Mouse (Mus musculus) forebrain, embryonic 10.5 days (tissue): ENCODE measurements around the gene Nop9. TPM values are rescaled to one million over a fixed set of nuclear protein-coding genes. Genes with fewer than 3 reads are reported as not detected.

Experiments used
- DNase-seq: peaks from one replicate; pipeline ENCODE4 v3.0.0-alpha.2; 2017; ENCODE audit warnings: low spot score; ENCODE audit errors: extremely low spot score
- H3K27ac ChIP-seq: fragments of 300-500 bp; sonication (generic); 2 replicates; pipeline ENCODE4 v1.5.1; 2016; ENCODE audit warnings: mild to moderate bottlenecking
- H3K27me3 ChIP-seq: fragments of 300-500 bp; sonication (generic); 2 replicates; pipeline ENCODE4 v1.6.1; 2016; ENCODE audit warnings: mild to moderate bottlenecking; ENCODE audit not compliant: poor library complexity, severe bottlenecking
- H3K36me3 ChIP-seq: fragments of 300-500 bp; sonication (generic); replicated peaks from 2 replicates; pipeline ENCODE4 v1.6.1; 2016; ENCODE audit warnings: mild to moderate bottlenecking, moderate library complexity
- H3K4me1 ChIP-seq: fragments of 300-500 bp; sonication (generic); 2 replicates; pipeline ENCODE4 v1.6.1; 2016
- H3K4me3 ChIP-seq: fragments of 300-500 bp; sonication (generic); 2 replicates; pipeline ENCODE4 v1.5.1; 2016; ENCODE audit warnings: mild to moderate bottlenecking, moderate library complexity
- H3K9me3 ChIP-seq: fragments of 300-500 bp; sonication (generic); 2 replicates; pipeline ENCODE4 v1.6.1; 2016; ENCODE audit warnings: mild to moderate bottlenecking, moderate library complexity
- WGBS: fragments of 180-500 bp; shearing (Covaris S2); methylation state at CpG from one replicate; pipeline ENCODE4 v1.1.7; 2016; 5-methylcytosine and 5-hydroxymethylcytosine counted together
- polyA plus RNA-seq: library from polyadenylated mRNA; unstranded; fragments of >200 nt; fragmentation: Nextera tagmentation; extraction: Ambion mirVana; gene quantifications from 2 replicates; pipeline ENCODE4 v1.2.1, GENCODE M21; 2016

The Nop9 gene
- polyA plus RNA-seq: 63.0 and 68.4 TPM in 2 replicates

DNA sequence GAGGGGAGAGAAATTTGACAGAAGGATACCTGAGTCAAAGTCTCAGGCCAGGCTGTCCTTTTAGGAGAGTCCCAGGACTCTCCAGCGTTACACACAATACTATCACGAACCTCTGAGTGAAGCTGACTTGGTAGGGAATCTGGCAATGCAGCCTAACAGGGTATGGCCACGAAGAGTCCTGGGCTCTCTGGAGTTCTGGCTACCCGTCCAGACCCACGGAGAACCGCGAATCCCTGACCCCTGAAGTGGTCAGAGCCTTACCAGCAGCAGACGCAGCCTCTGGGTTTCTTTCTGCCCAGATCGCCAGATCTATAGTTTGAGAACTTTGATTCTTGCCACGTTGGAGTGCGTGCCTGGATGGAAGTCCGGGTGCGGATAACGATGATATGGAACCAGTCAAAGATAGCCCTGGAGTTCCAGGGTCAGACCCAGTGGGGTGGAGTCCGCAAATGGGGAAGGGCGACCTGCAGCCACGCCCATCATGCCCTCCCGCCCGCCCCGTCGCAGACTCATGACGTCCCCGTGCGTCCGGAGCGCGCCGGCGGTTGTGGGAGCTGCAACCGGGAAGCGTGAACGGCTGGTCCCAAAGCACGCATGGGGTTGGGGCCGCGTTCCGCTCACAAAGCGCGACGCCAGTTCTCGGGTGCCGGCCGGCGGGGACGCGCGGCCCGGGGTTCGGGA, at the start of gene Nop9, which contains the start of gene Dhrs1:
Gene Nop9, plus strand, starts transcription at position 514 of the 681 bp plus-strand sequence.
Gene Dhrs1, minus strand, starts transcription at position 511 of the 681 bp plus-strand sequence.
- peaks cover 53% of the 10 kb centered on the region for H3K36me3 ChIP-seq
- H3K27me3 ChIP-seq: no peaks in the 10 kb centered on the region
- 2% methylated on average over 48 of the region's 48 CpGs for WGBS
- DNase-seq: peak; percentile 91
- H3K9me3 ChIP-seq: no peaks in the 10 kb centered on the region
- H3K27ac ChIP-seq: peak within 1 kb of the TSS; percentile 86
- H3K4me3 ChIP-seq: peak within 1 kb of the TSS; percentile 84
- H3K4me1 ChIP-seq: peaks cover 41% of the 10 kb centered on the region

DNA sequence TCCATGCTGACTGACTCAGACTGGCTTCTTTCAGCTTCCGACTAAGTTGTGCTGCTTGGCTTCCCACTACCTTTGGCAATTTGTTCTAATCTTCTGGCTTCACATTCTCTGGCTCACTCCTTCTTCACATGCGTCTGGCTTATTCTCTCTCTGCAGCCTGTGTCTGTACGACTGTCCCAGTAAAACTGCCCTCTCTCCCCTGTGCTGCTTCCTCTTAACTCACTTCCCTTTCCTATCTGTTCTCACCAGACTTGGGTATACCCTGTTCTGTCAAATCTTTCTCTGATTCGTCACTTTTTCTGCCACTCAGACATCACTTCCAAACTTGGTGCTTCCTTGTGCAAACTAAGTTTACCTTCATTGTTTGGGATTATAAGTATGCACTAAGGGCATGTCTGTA, 48.3 kb upstream of the Nop9 start:
- 80% methylated on average over 4 of the region's 4 CpGs for WGBS

DNA sequence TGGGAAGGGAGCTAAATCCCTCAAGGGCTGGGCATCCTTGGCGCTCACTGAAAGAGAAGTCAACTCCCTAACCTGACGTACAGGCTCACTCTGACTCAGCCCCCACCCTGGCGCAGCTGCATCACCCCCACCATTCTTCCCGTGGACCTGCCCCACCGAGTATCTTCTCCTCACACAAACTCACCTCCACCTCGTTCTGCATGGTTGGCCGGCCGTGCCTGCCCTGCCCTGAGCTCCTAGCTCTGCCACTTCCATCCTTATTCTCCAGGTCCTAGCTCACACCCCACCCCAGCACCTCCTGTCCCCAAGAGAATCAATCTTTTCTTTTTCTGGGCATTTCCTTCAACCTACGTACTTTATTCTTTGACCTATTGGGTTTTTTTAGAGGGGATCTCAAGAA, 44.4 kb upstream of the Nop9 start:
- no peaks in the 10 kb centered on the region for H3K4me1 ChIP-seq
- H3K4me3 ChIP-seq: no peak overlapping the region
- no peak for DNase-seq
- WGBS: 68% methylated on average over 9 of the region's 9 CpGs
- no peak overlapping the region for H3K27ac ChIP-seq
- no peaks in the 10 kb centered on the region for H3K9me3 ChIP-seq
- no peaks in the 10 kb centered on the region for H3K27me3 ChIP-seq
- no peaks in the 10 kb centered on the region for H3K36me3 ChIP-seq

More for the DNA sequence above, 48.3 kb upstream of the Nop9 start:
- Histone ChIP-seq H3K9me3 (0 out of 2 replicates have a peak, but pooled peaks cover 8% of the 10 kb centered on the region), H3K4me1 (no peaks in the 10 kb centered on the region), H3K27ac (no peak overlapping the region), H3K36me3 (no peaks in the 10 kb centered on the region), H3K27me3 (no peaks in the 10 kb centered on the region), H3K4me3 (no peak overlapping the region)
- no peak for DNase-seq

DNA sequence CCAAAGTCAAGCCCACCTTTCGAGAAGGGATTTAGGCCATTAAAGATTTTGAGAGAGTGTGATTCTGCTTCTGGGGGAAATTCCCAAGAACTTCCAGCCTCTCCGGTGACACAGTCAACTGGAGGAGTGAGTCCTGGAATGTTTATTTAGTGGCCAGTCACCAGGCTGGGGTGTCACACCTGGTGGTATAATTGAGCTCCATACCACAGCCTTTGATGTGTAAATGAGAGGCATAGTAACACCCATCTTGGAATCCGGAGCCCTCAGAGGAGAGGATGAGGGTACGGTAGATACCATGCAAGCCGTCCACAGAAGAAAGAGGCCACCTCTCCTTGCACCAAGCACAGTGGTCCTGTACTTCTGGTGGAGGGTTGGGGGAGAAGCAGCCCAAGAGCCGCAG, 42.7 kb upstream of the Nop9 start:
- Histone ChIP-seq H3K36me3 (no peaks in the 10 kb centered on the region), H3K4me1 (no peaks in the 10 kb centered on the region), H3K9me3 (no peaks in the 10 kb centered on the region), H3K4me3 (no peak overlapping the region), H3K27ac (no peak overlapping the region), H3K27me3 (no peaks in the 10 kb centered on the region)
- DNase-seq: no peak
- 71% methylated on average over 6 of the region's 6 CpGs for WGBS

DNA sequence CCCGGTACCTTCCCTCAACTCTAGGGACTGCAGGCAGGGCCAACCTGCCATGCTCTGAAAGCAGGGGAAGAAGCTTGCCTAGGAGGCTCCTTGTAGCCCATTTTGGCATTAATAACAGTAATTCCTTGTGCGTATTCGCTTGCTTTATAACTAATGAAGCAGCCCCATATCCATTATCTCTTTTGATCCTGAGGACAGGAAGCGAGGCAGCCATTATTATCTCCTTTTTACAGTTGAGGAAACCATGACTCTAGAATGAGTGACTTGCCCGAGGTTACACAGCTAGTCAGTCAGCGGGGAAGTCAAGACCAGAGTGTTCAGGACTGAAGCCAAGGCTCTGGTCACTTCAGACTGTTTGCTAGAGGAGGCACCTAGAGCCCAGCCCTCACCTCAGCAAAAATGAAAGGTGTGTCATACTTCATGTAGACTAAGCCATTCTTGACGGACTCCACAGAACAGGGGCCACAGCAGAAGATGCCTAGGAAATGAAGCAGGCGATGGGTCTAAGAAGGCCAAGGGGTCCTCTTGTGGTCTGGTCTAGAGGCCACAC, 39.4 kb upstream of the Nop9 start:
- Histone ChIP-seq H3K36me3 (no peaks in the 10 kb centered on the region), H3K4me1 (no peaks in the 10 kb centered on the region), H3K9me3 (no peaks in the 10 kb centered on the region), H3K4me3 (no peak overlapping the region), H3K27me3 (peaks cover 4% of the 10 kb centered on the region; the same call in 1 of the 2 replicates), H3K27ac (no peak overlapping the region)
- DNase-seq: no peak
- 92% methylated on average over 8 of the region's 8 CpGs for WGBS

DNA sequence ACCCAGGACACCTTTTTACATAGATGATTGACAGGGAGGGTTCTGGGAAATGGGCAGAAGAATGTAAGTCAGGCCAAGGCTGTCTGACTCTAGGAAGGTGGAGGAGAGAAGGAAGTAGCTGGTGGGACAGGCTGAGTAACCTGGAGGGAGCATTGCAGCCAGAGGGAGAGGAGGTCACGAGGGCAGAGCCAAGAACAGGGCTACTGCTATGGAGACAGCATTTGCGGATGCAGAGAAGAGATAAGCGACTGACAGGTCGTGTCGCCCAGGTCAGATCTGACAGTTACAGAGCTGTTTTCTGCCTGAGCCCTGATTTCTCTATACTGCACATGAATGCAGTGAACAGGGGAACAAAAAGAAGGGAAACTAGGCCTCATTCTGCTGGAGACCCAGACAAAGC, 38.1 kb upstream of the Nop9 start:
- Histone ChIP-seq H3K4me1 (no peaks in the 10 kb centered on the region), H3K27ac (no peak overlapping the region), H3K9me3 (no peaks in the 10 kb centered on the region), H3K4me3 (no peak overlapping the region), H3K36me3 (no peaks in the 10 kb centered on the region), H3K27me3 (peaks cover 17% of the 10 kb centered on the region)
- WGBS: 81% methylated on average over 5 of the region's 5 CpGs
- no peak for DNase-seq

DNA sequence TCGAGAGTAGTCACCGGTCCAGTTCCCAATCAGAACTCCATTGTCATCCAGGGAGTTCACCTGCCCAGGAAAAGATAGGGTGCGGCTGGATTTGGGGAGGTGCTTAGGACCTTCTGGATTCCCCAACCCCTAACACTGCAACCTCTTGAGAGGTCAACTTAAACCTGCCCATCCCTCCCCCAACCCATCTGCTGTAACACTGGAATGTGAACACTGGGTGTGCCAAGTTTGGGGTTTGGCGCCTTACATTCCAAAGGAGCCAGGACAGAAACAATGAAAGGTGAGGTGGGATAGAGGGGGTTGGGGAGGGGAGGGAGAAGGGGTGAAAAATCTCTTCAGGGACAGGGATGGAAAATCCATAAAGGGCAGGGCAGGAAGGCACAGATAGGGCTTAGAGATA, 36.0 kb upstream of the Nop9 start:
- Histone ChIP-seq H3K9me3 (no peaks in the 10 kb centered on the region), H3K4me1 (peaks cover 11% of the 10 kb centered on the region), H3K27me3 (peaks cover 35% of the 10 kb centered on the region), H3K4me3 (no peak overlapping the region), H3K36me3 (no peaks in the 10 kb centered on the region), H3K27ac (no peak overlapping the region)
- no peak for DNase-seq
- WGBS: 87% methylated on average over 4 of the region's 4 CpGs

DNA sequence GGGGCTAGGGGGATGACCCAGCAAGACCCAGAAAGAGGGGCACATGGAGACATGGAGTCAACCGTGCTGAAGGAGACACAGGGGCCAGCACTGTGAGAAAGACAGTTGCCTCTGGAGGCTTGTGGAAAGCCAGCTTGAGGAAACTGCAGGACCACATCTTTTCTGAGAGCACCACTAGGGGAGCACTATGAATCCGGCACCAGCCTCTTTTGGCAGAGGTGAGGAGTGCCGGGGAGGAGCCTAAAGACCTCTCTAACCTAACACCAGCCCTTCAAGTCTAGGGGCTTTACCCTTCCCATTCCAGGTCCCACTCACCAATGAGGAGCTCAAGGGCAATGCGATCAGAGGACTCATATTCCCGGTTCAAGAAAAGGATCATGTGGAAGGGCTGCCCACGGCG, 33.7 kb upstream of the Nop9 start:
- no peak overlapping the region for H3K27ac ChIP-seq
- peaks cover 12% of the 10 kb centered on the region for H3K4me1 ChIP-seq
- 88% methylated on average over 7 of the region's 7 CpGs for WGBS
- no peaks in the 10 kb centered on the region for H3K9me3 ChIP-seq
- H3K27me3 ChIP-seq: peaks cover 35% of the 10 kb centered on the region
- H3K4me3 ChIP-seq: no peak overlapping the region
- no peak for DNase-seq
- peaks cover 9% of the 10 kb centered on the region for H3K36me3 ChIP-seq

DNA sequence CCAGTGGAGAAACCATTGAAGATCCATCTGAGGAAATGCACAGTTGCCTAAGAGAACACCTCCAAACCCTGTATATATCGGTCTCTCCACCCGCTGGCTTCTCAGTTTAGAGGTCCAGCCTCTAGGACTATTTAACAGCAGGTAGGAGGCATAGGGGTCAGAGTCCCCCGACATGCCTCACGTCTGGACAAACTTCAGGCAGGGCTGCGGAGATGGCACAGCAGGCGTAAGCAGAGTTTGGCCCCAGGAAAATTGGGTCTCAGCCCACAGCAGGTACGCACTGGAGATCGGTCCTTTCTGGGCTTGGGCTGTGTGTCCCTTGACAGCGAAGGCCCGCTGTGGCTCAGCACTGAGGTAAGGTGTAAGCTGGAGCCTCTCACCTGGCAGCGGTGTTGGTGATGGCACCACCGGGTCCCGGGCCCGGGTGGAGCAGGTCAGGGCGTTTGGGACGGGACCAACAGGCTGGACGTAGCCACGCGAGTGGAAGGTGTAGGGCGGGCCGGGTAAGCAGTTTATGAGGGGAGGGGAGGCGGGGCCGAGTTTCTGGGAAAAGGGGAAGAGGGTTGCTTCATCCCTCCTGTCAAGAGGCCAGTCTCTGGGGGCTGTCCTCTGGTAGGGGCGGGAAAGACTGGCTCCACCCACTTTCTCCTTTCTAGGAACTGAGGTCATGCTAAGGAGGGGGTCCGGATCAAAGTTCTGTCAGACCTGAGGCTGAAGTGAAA, 32.3 kb upstream of the Nop9 start:
- Histone ChIP-seq H3K36me3 (peaks cover 22% of the 10 kb centered on the region), H3K9me3 (no peaks in the 10 kb centered on the region), H3K27me3 (peaks cover 35% of the 10 kb centered on the region), H3K4me3 (peak overlapping the region; percentile 37), H3K4me1 (peaks cover 18% of the 10 kb centered on the region), H3K27ac (0 out of 2 replicates have a peak overlapping the region, but pooled peaks have one; percentile 15)
- no peak for DNase-seq
- 17% methylated on average over 25 of the region's 25 CpGs for WGBS

DNA sequence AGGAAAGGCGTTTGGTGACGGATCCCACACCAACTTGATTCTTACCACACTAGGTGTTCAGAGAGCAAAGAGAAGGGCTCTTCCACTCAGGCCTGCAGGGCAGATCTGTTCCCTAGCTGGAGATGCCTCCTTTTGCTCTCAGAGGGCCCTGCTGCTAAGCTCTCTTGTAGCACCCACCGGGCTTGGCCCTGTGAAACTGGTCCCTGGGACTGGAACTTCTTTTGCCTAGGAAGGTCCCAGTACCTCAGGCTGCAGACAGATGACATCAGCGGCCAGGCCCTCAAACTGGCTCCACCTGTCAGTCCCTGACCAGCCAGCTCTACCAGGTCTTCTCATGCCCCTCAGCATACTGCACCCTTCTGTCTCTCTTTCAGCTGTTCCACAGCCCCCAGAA, 31.8 kb upstream of the Nop9 start, which contains the start of gene Tgm1:
Gene Tgm1, minus strand, starts transcription at position 198 of the 394 bp plus-strand sequence.
- 26% methylated on average over 4 of the region's 4 CpGs for WGBS
- Histone ChIP-seq H3K36me3 (peaks cover 27% of the 10 kb centered on the region), H3K9me3 (no peaks in the 10 kb centered on the region), H3K27me3 (peaks cover 35% of the 10 kb centered on the region), H3K4me1 (peaks cover 18% of the 10 kb centered on the region), H3K4me3 (peak within 1 kb of the TSS; percentile 37), H3K27ac (0 out of 2 replicates have a peak within 1 kb of the TSS, but pooled peaks have one; percentile 15)
- DNase-seq: no peak

DNA sequence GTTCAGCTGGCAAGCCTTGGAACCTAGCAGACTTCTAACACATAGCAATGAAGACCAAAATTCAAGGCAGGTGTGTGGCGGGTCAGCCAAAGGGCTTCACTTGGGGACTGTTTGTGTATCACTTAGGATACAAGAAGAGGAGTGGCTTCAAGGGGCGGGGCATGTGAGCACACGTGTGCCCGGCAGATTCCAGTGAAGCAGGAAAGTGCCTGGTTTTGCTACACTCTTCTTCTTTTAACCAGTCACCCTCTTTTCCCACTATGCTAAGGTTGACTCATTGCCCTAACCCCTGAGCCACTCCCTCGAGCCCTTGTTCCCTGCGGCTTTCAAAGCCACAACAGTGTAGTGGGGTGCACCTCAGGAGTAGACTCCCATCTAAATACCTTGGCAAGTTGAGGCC, 30.6 kb upstream of the Nop9 start:
- no peak overlapping the region for H3K27ac ChIP-seq
- peaks cover 35% of the 10 kb centered on the region for H3K27me3 ChIP-seq
- 42% methylated on average over 6 of the region's 6 CpGs for WGBS
- peaks cover 38% of the 10 kb centered on the region for H3K36me3 ChIP-seq
- no peak overlapping the region for H3K4me3 ChIP-seq
- DNase-seq: no peak
- no peaks in the 10 kb centered on the region for H3K9me3 ChIP-seq
- H3K4me1 ChIP-seq: peaks cover 18% of the 10 kb centered on the region

DNA sequence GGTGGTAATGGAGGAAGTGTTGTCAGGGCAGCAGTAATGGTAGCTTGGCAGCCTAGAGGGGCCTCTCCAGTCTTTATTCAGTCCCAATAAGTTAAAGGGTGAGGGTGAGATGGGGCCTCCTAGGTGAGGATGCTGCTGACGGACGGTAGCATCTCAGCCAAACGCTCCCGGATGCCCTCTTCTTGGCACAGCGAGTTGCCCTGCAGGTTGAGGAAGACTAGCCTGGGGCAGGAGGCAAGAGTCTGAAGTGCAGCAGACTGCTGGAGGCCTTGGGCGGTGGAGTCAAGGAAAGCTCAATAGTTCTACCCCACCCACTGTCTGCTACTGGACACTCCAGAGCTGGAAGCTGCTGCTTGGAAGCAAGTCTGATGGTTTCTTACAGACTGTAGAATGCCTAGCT, 29.2 kb upstream of the Nop9 start:
- no peak for DNase-seq
- Histone ChIP-seq H3K27ac (no peak overlapping the region), H3K4me1 (peaks cover 29% of the 10 kb centered on the region), H3K4me3 (no peak overlapping the region), H3K36me3 (peaks cover 43% of the 10 kb centered on the region), H3K9me3 (no peaks in the 10 kb centered on the region), H3K27me3 (peaks cover 30% of the 10 kb centered on the region)
- WGBS: 95% methylated on average over 6 of the region's 6 CpGs

DNA sequence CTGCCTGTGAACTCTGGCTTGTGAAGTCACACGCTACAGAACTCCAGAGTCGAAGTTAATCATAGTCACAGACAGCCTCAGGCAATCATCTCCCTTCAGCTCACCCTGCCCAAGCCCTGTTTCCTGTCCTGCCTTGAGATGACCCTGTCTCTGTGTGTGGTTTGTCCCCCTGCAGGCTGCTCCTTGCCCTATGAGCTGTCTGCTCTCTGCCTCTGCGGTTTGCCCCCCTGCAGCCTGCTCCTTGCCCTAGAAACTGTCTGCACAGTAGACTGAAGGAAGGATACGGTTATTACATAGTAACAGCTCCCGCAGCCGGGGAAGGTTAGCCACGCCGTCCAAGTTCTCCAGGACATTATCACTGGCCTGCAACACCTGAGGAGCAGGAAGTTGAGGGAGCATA, 28.6 kb upstream of the Nop9 start:
- peaks cover 43% of the 10 kb centered on the region for H3K36me3 ChIP-seq
- peaks cover 24% of the 10 kb centered on the region for H3K27me3 ChIP-seq
- H3K4me1 ChIP-seq: peaks cover 34% of the 10 kb centered on the region
- 79% methylated on average over 8 of the region's 8 CpGs for WGBS
- DNase-seq: no peak
- no peaks in the 10 kb centered on the region for H3K9me3 ChIP-seq
- H3K27ac ChIP-seq: no peak overlapping the region
- no peak overlapping the region for H3K4me3 ChIP-seq
